Mouse (Mus musculus): ENCODE measurements around the gene Rbm46. TPM values are rescaled to one million over a fixed set of nuclear protein-coding genes. Genes with fewer than 3 reads are reported as not detected.

The Rbm46 gene
- polyA plus RNA-seq, 1 experiment from 2014 or later: 0.90 TPM

- WGBS (ENCODE audit: insufficient replicate concordance): 74% methylated on average over 3 of the region's 3 CpGs
- H3K4me2 ChIP-seq (ENCODE audit: low read depth, low read length): no peak overlapping the region
- H3K27ac ChIP-seq (ENCODE audit: low read depth): no peak overlapping the region
- H3K27me3 ChIP-seq (ENCODE audit: insufficient read depth, low read length): no peaks in the 10 kb centered on the region
- no peaks in the 10 kb centered on the region for H3K9me3 ChIP-seq (ENCODE audit: low read length)
- TF ChIP-seq EP300 (IDR thresholded peaks at IDR 0.05; ENCODE audit: low read depth) (no peak), CTCF (IDR thresholded peaks at IDR 0.05; ENCODE audit: low read depth) (no peak)
- no peaks in the 10 kb centered on the region for H3K4me1 ChIP-seq (ENCODE audit: insufficient read depth)
- DNase-seq: no peak
- ATAC-seq: no peak
- H3K4me3 ChIP-seq (ENCODE audit: low read depth, low read length): no peak overlapping the region
- H3K9ac ChIP-seq (replicated peaks): no peak overlapping the region
- no peaks in the 10 kb centered on the region for H3K36me3 ChIP-seq (replicated peaks; ENCODE audit: insufficient read depth, low read length)
Measured at GRCm38 (mm10) chr3:82811851-82812250, 64.4 kb downstream of the Rbm46 start.

GRCm38 (mm10) chr3:82810334-82811120 lies 65.8 kb downstream of the Rbm46 start:
- Histone ChIP-seq H3K4me3 (ENCODE audit: low read depth, low read length) (no peak overlapping the region), H3K27ac (ENCODE audit: low read depth) (no peak overlapping the region), H3K36me3 (replicated peaks; ENCODE audit: insufficient read depth, low read length) (no peaks in the 10 kb centered on the region), H3K9ac (replicated peaks) (no peak overlapping the region), H3K27me3 (ENCODE audit: insufficient read depth, low read length) (no peaks in the 10 kb centered on the region), H3K4me2 (ENCODE audit: low read depth, low read length) (no peak overlapping the region), H3K9me3 (ENCODE audit: low read length) (no peaks in the 10 kb centered on the region), H3K4me1 (ENCODE audit: insufficient read depth) (no peaks in the 10 kb centered on the region)
- ATAC-seq (no peak), DNase-seq (no peak)
- 71% methylated on average over 7 of the region's 7 CpGs for WGBS (ENCODE audit: insufficient replicate concordance)
- TF ChIP-seq CTCF (IDR thresholded peaks at IDR 0.05; ENCODE audit: low read depth) (no peak), EP300 (IDR thresholded peaks at IDR 0.05; ENCODE audit: low read depth) (no peak)

GRCm38 (mm10) chr3:82809769-82810168 lies 66.5 kb downstream of the Rbm46 start:
- ATAC-seq (no peak), DNase-seq (no peak)
- H3K9me3 ChIP-seq (ENCODE audit: low read length): no peaks in the 10 kb centered on the region
- H3K27me3 ChIP-seq (ENCODE audit: insufficient read depth, low read length): no peaks in the 10 kb centered on the region
- H3K4me1 ChIP-seq (ENCODE audit: insufficient read depth): no peaks in the 10 kb centered on the region
- H3K36me3 ChIP-seq (replicated peaks; ENCODE audit: insufficient read depth, low read length): no peaks in the 10 kb centered on the region
- H3K4me2 ChIP-seq (ENCODE audit: low read depth, low read length): no peak overlapping the region
- 72% methylated on average over 7 of the region's 7 CpGs for WGBS (ENCODE audit: insufficient replicate concordance)
- H3K27ac ChIP-seq (ENCODE audit: low read depth): no peak overlapping the region
- TF ChIP-seq EP300 (IDR thresholded peaks at IDR 0.05; ENCODE audit: low read depth) (no peak), CTCF (IDR thresholded peaks at IDR 0.05; ENCODE audit: low read depth) (no peak)
- H3K9ac ChIP-seq (replicated peaks): no peak overlapping the region
- no peak overlapping the region for H3K4me3 ChIP-seq (ENCODE audit: low read depth, low read length)

- WGBS (ENCODE audit: insufficient replicate concordance): 44% methylated on average over 1 of the region's 1 CpGs
- Histone ChIP-seq H3K9ac (replicated peaks) (no peak overlapping the region), H3K27me3 (ENCODE audit: insufficient read depth, low read length) (no peaks in the 10 kb centered on the region), H3K4me3 (ENCODE audit: low read depth, low read length) (no peak overlapping the region), H3K4me1 (ENCODE audit: insufficient read depth) (no peaks in the 10 kb centered on the region), H3K36me3 (replicated peaks; ENCODE audit: insufficient read depth, low read length) (no peaks in the 10 kb centered on the region), H3K27ac (ENCODE audit: low read depth) (no peak overlapping the region), H3K9me3 (ENCODE audit: low read length) (no peaks in the 10 kb centered on the region), H3K4me2 (ENCODE audit: low read depth, low read length) (no peak overlapping the region)
- DNase-seq (no peak), ATAC-seq (no peak)
- TF ChIP-seq EP300 (IDR thresholded peaks at IDR 0.05; ENCODE audit: low read depth) (no peak), CTCF (IDR thresholded peaks at IDR 0.05; ENCODE audit: low read depth) (no peak)
Measured at GRCm38 (mm10) chr3:82808323-82808911, 67.9 kb downstream of the Rbm46 start.

GRCm38 (mm10) chr3:82805291-82805690 lies 71.0 kb downstream of the Rbm46 start:
- H3K4me1 ChIP-seq (ENCODE audit: insufficient read depth): no peaks in the 10 kb centered on the region
- H3K9me3 ChIP-seq (ENCODE audit: low read length): no peaks in the 10 kb centered on the region
- DNase-seq (no peak), ATAC-seq (no peak)
- H3K36me3 ChIP-seq (replicated peaks; ENCODE audit: insufficient read depth, low read length): no peaks in the 10 kb centered on the region
- H3K27me3 ChIP-seq (ENCODE audit: insufficient read depth, low read length): no peaks in the 10 kb centered on the region
- WGBS (ENCODE audit: insufficient replicate concordance): 61% methylated on average over 7 of the region's 7 CpGs
- H3K4me2 ChIP-seq (ENCODE audit: low read depth, low read length): no peak overlapping the region
- TF ChIP-seq CTCF (IDR thresholded peaks at IDR 0.05; ENCODE audit: low read depth) (no peak), EP300 (IDR thresholded peaks at IDR 0.05; ENCODE audit: low read depth) (no peak)
- H3K9ac ChIP-seq (replicated peaks): no peak overlapping the region
- H3K4me3 ChIP-seq (ENCODE audit: low read depth, low read length): no peak overlapping the region
- H3K27ac ChIP-seq (ENCODE audit: low read depth): no peak overlapping the region

GRCm38 (mm10) chr3:82800470-82800843 lies 75.8 kb downstream of the Rbm46 start:
- H3K27me3 ChIP-seq (ENCODE audit: insufficient read depth, low read length): no peaks in the 10 kb centered on the region
- no peak for TF ChIP-seq EP300 (IDR thresholded peaks at IDR 0.05; ENCODE audit: low read depth)
- TF ChIP-seq CTCF (IDR thresholded peaks at IDR 0.05; ENCODE audit: low read depth): no peak
- no peak for ATAC-seq
- no peak for DNase-seq
- no peak overlapping the region for H3K4me2 ChIP-seq (ENCODE audit: low read depth, low read length)
- no peak overlapping the region for H3K9ac ChIP-seq (replicated peaks)
- H3K27ac ChIP-seq (ENCODE audit: low read depth): no peak overlapping the region
- no peaks in the 10 kb centered on the region for H3K36me3 ChIP-seq (replicated peaks; ENCODE audit: insufficient read depth, low read length)
- H3K4me3 ChIP-seq (ENCODE audit: low read depth, low read length): no peak overlapping the region
- H3K9me3 ChIP-seq (ENCODE audit: low read length): no peaks in the 10 kb centered on the region
- WGBS (ENCODE audit: insufficient replicate concordance): 62% methylated on average over 3 of the region's 3 CpGs
- no peaks in the 10 kb centered on the region for H3K4me1 ChIP-seq (ENCODE audit: insufficient read depth)
